Mouse (Mus musculus) C2C12 (cell line): ENCODE measurements at regions not wholly inside any gene's neighbourhood (a gene's known extent, or its start where the extent isn't known, plus 50 kb on each side); places are given as distances from the start of the nearest gene placed in this dataset.

Experiments
- CTCF ChIP-seq: IDR thresholded peaks from one replicate; pipeline ENCODE4 v1.5.1; 2011; ENCODE audit not compliant: control insufficient read depth, insufficient read depth, insufficient read length
- MYOG ChIP-seq: IDR thresholded peaks from one replicate; pipeline ENCODE4 v1.6.1; 2011; ENCODE audit not compliant: control insufficient read depth, insufficient read length; ENCODE audit errors: extremely low read depth

- TF ChIP-seq CTCF (no peak), MYOG (no peak)
These were observed 445.0 kb downstream of the Sox2 start for GRCm38 (mm10) chr3:35095221-35095620.
